Mouse (Mus musculus) lung, embryonic 15.5 days (tissue): Measurements from ENCODE around the gene Crxos. TPM values are rescaled to one million over a fixed set of nuclear protein-coding genes. Genes with fewer than 3 reads are reported as not detected.

Source experiments
- ATAC-seq: fragments of 200-750 bp; cut with Nextera tagmentation; 2 replicates; pipeline ENCODE4 v1.8.0; 2017; ENCODE audit warnings: moderate number of reproducible peaks, borderline replicate concordance; ENCODE audit not compliant: low FRiP score, low TSS enrichment; ENCODE audit errors: extremely low read depth
- H3K27ac ChIP-seq: fragments of 300-500 bp; sonication (generic); 2 replicates; pipeline ENCODE4 v1.5.1; 2015; ENCODE audit warnings: moderate library complexity, mild to moderate bottlenecking, inconsistent platforms
- H3K27me3 ChIP-seq: fragments of 300-500 bp; sonication (generic); 2 replicates; pipeline ENCODE4 v1.6.1; 2015; ENCODE audit warnings: inconsistent platforms
- H3K36me3 ChIP-seq: fragments of 300-500 bp; sonication (generic); 2 replicates; pipeline ENCODE4 v1.6.1; 2015; ENCODE audit warnings: inconsistent platforms
- H3K4me1 ChIP-seq: fragments of 300-500 bp; sonication (generic); 2 replicates; pipeline ENCODE4 v1.6.1; 2015; ENCODE audit warnings: inconsistent platforms
- H3K4me2 ChIP-seq: fragments of 300-500 bp; sonication (generic); 2 replicates; pipeline ENCODE4 v1.6.1; 2015; ENCODE audit warnings: inconsistent platforms, mild to moderate bottlenecking, moderate library complexity
- H3K4me3 ChIP-seq: fragments of 300-500 bp; sonication (generic); 2 replicates; pipeline ENCODE4 v1.5.1; 2015; ENCODE audit warnings: mild to moderate bottlenecking, inconsistent platforms
- H3K9ac ChIP-seq: fragments of 300-500 bp; sonication (generic); 2 replicates; pipeline ENCODE4 v1.6.1; 2015; ENCODE audit warnings: inconsistent platforms
- H3K9me3 ChIP-seq: fragments of 300-500 bp; sonication (generic); 2 replicates; pipeline ENCODE4 v1.6.1; 2016; ENCODE audit warnings: inconsistent platforms
- WGBS: fragments of 180-500 bp; shearing (Covaris S2); methylation state at CpG from one replicate; pipeline ENCODE4 v1.1.7; 2015; 5-methylcytosine and 5-hydroxymethylcytosine counted together
- polyA plus RNA-seq: library from polyadenylated mRNA; unstranded; fragments of >200 nt; fragmentation: Nextera tagmentation; extraction: Ambion mirVana; gene quantifications from 2 replicates; pipeline ENCODE4 v1.2.1, GENCODE M21; 2015

Crxos gene
- not detected in 2 replicates for polyA plus RNA-seq

DNA sequence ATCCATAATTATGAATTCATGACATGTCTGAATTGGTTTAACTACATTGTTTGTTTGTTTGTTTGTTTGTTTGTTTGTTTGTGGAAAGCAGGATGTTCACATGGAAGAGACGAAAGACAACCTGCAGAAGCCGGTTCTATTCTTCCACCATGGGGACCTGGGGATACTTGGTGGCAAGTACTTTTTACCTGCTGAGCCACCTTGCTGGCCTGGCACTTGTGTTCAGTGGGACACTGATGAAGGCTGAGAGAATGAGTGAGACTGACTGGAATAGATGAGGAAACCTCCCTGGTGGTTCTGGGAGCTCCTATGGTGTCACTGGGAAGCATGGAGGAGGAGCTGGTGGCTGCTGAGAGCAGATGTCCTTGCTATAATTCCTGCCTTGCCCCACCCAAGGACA lies at the start of gene Crxos:
Crxos (plus strand) TSS at position 301 of the 400 bp plus-strand sequence.
- 79% methylated on average over 2 of the region's 2 CpGs for WGBS
- Histone ChIP-seq H3K9me3 (no peaks in the 10 kb centered on the region), H3K4me2 (no peak within 1 kb of the TSS), H3K27me3 (no peaks in the 10 kb centered on the region), H3K36me3 (no peaks in the 10 kb centered on the region), H3K27ac (no peak within 1 kb of the TSS), H3K9ac (no peak within 1 kb of the TSS), H3K4me1 (no peaks in the 10 kb centered on the region), H3K4me3 (no peak within 1 kb of the TSS)
- no peak for ATAC-seq

GRCm38 (mm10) chr7:15839578-15839977 lies 42.8 kb upstream of the Crxos start, which contains the start of gene Obox6:
Obox6 (minus strand) TSS chr7:15839678.
- no peak within 1 kb of the TSS for H3K4me3 ChIP-seq
- no peak within 1 kb of the TSS for H3K4me2 ChIP-seq
- H3K36me3 ChIP-seq: no peaks in the 10 kb centered on the region
- WGBS: 87% methylated on average over 3 of the region's 3 CpGs
- no peaks in the 10 kb centered on the region for H3K27me3 ChIP-seq
- H3K9me3 ChIP-seq: peaks cover 3% of the 10 kb centered on the region; the same call in 1 of the 2 replicates
- H3K27ac ChIP-seq: no peak within 1 kb of the TSS
- no peaks in the 10 kb centered on the region for H3K4me1 ChIP-seq
- no peak for ATAC-seq
- no peak within 1 kb of the TSS for H3K9ac ChIP-seq

- no peak overlapping the region for H3K9ac ChIP-seq
- H3K27me3 ChIP-seq: no peaks in the 10 kb centered on the region
- H3K4me1 ChIP-seq: no peaks in the 10 kb centered on the region
- H3K9me3 ChIP-seq: no peaks in the 10 kb centered on the region
- no peaks in the 10 kb centered on the region for H3K36me3 ChIP-seq
- H3K4me3 ChIP-seq: no peak overlapping the region
- WGBS: 48% methylated on average over 2 of the region's 2 CpGs
- no peak overlapping the region for H3K27ac ChIP-seq
- ATAC-seq: no peak
- H3K4me2 ChIP-seq: no peak overlapping the region
Observed at GRCm38 (mm10) chr7:15859657-15860056, 22.8 kb upstream of the Crxos start.

GRCm38 (mm10) chr7:15864104-15864503 lies 18.3 kb upstream of the Crxos start:
- no peaks in the 10 kb centered on the region for H3K9me3 ChIP-seq
- no peaks in the 10 kb centered on the region for H3K36me3 ChIP-seq
- no peaks in the 10 kb centered on the region for H3K4me1 ChIP-seq
- no peak for ATAC-seq
- H3K9ac ChIP-seq: no peak overlapping the region
- no peak overlapping the region for H3K4me3 ChIP-seq
- no peak overlapping the region for H3K4me2 ChIP-seq
- WGBS: 77% methylated on average over 4 of the region's 4 CpGs
- no peaks in the 10 kb centered on the region for H3K27me3 ChIP-seq
- no peak overlapping the region for H3K27ac ChIP-seq

DNA sequence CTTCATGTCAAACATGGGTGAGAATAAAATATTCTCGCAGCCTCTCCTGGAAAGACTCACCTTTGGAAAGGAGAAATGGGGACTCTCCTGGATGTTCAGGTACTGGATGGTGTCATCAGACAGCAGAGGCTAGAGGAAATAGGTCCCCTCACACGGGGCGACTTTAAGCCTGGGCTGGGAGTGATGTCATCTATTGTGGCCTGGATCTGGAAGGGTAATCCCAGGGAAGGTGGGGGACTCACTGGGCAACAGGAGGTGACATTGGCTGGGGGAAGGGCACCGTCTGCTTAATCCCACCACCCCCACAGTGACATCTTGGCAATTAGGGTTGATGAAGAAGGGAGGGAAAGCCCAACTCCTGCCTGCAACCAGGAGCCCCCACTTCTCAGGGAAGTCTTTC lies 2.7 kb upstream of the Crxos start, which contains the start of gene Crx:
Crx (minus strand) TSS at position 213 of the 400 bp plus-strand sequence.
- Histone ChIP-seq H3K4me3 (no peak within 1 kb of the TSS), H3K36me3 (no peaks in the 10 kb centered on the region), H3K4me1 (no peaks in the 10 kb centered on the region), H3K9ac (no peak within 1 kb of the TSS), H3K9me3 (no peaks in the 10 kb centered on the region), H3K4me2 (no peak within 1 kb of the TSS), H3K27ac (no peak within 1 kb of the TSS), H3K27me3 (no peaks in the 10 kb centered on the region)
- 35% methylated on average over 4 of the region's 4 CpGs for WGBS
- no peak for ATAC-seq

DNA sequence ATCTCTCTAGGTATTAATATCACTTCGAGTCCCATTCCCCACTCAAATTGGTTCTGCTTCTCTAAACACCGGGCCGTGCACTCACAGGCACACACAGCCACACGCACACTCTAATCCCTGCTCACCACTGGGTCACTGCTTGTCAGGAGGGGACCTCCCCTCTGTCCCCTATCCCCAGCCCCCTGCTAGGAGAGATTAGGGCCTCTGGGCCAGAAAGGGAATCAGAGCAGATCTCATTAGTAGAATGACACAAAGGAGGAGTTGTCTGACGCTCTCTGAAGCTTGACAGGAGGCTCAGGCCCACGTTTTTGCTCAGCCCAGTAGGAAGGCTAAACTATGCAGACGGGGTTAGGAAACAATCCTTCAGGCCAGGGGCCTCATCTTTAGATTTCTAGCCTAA lies 1.0 kb upstream of the Crxos start:
- no peaks in the 10 kb centered on the region for H3K4me1 ChIP-seq
- H3K9me3 ChIP-seq: no peaks in the 10 kb centered on the region
- no peaks in the 10 kb centered on the region for H3K27me3 ChIP-seq
- H3K27ac ChIP-seq: no peak overlapping the region
- H3K4me2 ChIP-seq: no peak overlapping the region
- no peak for ATAC-seq
- H3K4me3 ChIP-seq: no peak overlapping the region
- no peaks in the 10 kb centered on the region for H3K36me3 ChIP-seq
- H3K9ac ChIP-seq: no peak overlapping the region
- 15% methylated on average over 7 of the region's 7 CpGs for WGBS

GRCm38 (mm10) chr7:15881831-15882230 lies 586 bp upstream of the Crxos start:
- WGBS: 65% methylated on average over 3 of the region's 3 CpGs
- H3K4me1 ChIP-seq: no peaks in the 10 kb centered on the region
- no peak for ATAC-seq

DNA sequence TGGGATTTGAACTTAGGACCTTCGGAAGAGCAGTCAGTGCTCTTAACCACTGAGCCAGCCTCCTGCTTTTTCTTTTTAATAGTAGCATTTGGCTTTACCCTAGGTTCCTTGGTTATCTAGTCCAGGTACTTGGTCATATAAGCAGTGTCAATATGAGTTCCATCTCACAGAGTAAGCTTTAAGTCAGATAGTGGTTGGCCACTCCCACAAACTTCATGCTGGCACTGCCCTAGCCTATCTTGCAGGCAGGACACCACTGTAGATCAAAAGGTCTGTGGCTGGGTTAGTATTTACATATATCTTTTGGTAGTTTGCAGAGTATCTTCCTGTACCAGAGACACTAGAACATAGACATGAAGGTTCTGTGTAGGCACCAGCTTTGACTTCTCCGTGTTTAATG lies 1.7 kb downstream of the Crxos start:
- Histone ChIP-seq H3K4me3 (no peak overlapping the region), H3K27me3 (no peaks in the 10 kb centered on the region), H3K9me3 (no peaks in the 10 kb centered on the region), H3K36me3 (no peaks in the 10 kb centered on the region), H3K4me1 (no peaks in the 10 kb centered on the region), H3K9ac (no peak overlapping the region), H3K27ac (no peak overlapping the region), H3K4me2 (no peak overlapping the region)
- ATAC-seq: no peak
- 82% methylated on average over 2 of the region's 2 CpGs for WGBS

More at GRCm38 (mm10) chr7:15881831-15882230, 586 bp upstream of the Crxos start:
- Histone ChIP-seq H3K36me3 (no peaks in the 10 kb centered on the region), H3K27me3 (no peaks in the 10 kb centered on the region), H3K4me2 (no peak overlapping the region), H3K9me3 (no peaks in the 10 kb centered on the region), H3K9ac (no peak overlapping the region), H3K4me3 (no peak overlapping the region), H3K27ac (no peak overlapping the region)

DNA sequence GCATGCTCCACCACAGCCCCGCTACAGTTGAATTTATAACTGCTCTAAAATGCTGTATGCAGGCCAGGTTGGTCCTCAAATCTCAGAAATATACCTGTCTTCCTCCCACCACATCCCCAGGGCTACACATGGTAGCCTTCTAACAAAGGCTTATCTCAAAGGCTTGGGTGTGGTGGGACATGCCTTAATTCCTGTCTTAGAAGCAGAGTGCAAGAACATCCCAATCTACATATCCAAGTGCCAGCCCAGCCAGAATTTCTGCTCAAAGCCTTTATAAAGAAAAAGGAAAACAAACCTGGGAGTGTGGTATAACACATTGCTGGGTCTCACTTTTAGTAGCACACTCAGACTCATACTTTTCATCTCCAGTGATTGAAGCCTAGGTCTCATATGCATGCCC lies 11.8 kb downstream of the Crxos start:
- Histone ChIP-seq H3K9ac (no peak overlapping the region), H3K4me1 (no peaks in the 10 kb centered on the region), H3K27me3 (no peaks in the 10 kb centered on the region), H3K9me3 (no peaks in the 10 kb centered on the region), H3K4me2 (no peak overlapping the region), H3K36me3 (no peaks in the 10 kb centered on the region), H3K27ac (no peak overlapping the region), H3K4me3 (no peak overlapping the region)
- no peak for ATAC-seq
- WGBS: 55% methylated on average over 1 of the region's 1 CpGs

GRCm38 (mm10) chr7:15901366-15902048 lies 19.1 kb downstream of the Crxos start:
- Histone ChIP-seq H3K27me3 (no peaks in the 10 kb centered on the region), H3K9ac (no peak overlapping the region), H3K9me3 (no peaks in the 10 kb centered on the region), H3K4me1 (no peaks in the 10 kb centered on the region), H3K4me2 (no peak overlapping the region), H3K36me3 (no peaks in the 10 kb centered on the region), H3K4me3 (no peak overlapping the region), H3K27ac (no peak overlapping the region)
- WGBS: 79% methylated on average over 9 of the region's 9 CpGs
- no peak for ATAC-seq

DNA sequence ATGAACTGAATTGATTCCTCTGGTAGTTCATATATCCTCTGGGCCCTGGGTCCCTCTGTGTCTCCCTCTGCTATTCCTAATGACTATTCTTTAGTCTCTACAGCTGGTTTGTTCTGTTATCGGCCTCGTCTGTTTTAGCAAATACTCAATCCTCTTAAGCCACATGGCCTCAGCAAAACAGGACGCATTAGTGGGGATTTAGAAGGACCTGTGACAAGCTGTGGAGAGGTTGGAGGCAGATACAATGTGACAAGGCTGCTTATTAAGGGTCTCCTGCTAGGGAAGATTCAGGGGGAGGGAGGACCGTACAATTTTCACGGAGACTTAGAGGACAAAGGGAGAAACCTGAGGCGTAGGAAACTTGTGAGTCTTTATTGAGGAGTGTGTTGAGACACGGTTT lies 23.4 kb downstream of the Crxos start:
- Histone ChIP-seq H3K9me3 (no peaks in the 10 kb centered on the region), H3K4me3 (no peak overlapping the region), H3K4me1 (no peaks in the 10 kb centered on the region), H3K27me3 (no peaks in the 10 kb centered on the region), H3K27ac (no peak overlapping the region), H3K4me2 (no peak overlapping the region), H3K9ac (no peak overlapping the region), H3K36me3 (no peaks in the 10 kb centered on the region)
- WGBS: 74% methylated on average over 7 of the region's 7 CpGs
- no peak for ATAC-seq

DNA sequence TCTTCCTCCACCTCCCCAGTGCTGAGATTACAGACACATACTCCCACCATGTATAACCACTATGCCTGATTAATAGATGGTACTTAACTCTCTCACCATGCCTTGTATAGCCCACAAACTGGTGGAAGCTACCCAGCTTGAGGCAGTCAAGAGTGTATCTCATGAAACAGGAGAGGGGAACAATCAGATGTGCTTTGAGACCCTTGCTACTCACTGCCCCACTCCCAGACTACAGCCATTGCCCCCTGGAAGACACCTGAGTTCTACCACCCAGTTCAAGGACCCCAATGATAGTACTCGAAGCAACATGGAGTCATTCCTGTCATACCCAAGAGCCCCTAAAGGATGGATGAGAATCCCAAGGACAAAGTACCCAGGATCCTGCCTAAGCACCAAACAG lies 24.2 kb downstream of the Crxos start:
- Histone ChIP-seq H3K4me1 (no peaks in the 10 kb centered on the region), H3K36me3 (no peaks in the 10 kb centered on the region), H3K27me3 (no peaks in the 10 kb centered on the region), H3K9me3 (no peaks in the 10 kb centered on the region), H3K27ac (no peak overlapping the region), H3K4me2 (no peak overlapping the region), H3K9ac (no peak overlapping the region), H3K4me3 (no peak overlapping the region)
- WGBS: 77% methylated on average over 1 of the region's 1 CpGs
- no peak for ATAC-seq
